Mouse (Mus musculus) kidney, postnatal 36 days (tissue): ENCODE measurements around the gene Hnrnpk.
A peak's percentile ranks its signal among the peaks of the same experiment; 100 is the strongest.

Experiments used
- DNase-seq, 2 experiments: peaks; one replicate each; pipeline ENCODE4 v3.0.0; 2021 to 2022; ENCODE audit warnings: mixed read lengths in 2 of 2

Gene Hnrnpk

GRCm38 (mm10) chr13:58388379-58388778 lies 14.8 kb downstream of the Hnrnpk start:
- no peak for DNase-seq

DNA sequence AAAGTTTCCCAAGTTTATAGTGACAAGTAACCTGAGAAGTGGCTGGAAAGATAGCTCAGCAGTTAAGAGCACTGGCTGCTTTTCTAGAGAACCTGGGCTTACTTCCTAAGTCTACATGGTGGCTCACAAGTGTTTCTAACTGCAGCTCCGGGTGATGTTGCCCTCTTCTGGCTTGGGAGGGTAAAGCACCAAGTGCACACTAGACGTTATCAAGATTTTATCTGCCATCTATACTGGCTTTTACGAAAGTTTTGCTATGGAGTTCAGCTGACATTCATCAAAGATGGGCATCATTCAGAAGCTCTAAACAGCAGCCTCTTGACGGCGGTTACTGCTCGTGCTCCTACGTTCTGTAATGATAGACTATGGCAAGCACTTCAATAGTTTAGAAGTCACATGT lies 15.2 kb downstream of the Hnrnpk start:
- peak; percentile 72 to 88 for DNase-seq

GRCm38 (mm10) chr13:58385547-58385920 lies 17.6 kb downstream of the Hnrnpk start:
- DNase-seq, result no peak

GRCm38 (mm10) chr13:58384779-58385546 lies 18.2 kb downstream of the Hnrnpk start, which contains the start of gene 2210016F16Rik:
2210016F16Rik (minus strand) TSS chr13:58385225.
- peak; percentile 64 to 82 for DNase-seq

GRCm38 (mm10) chr13:58384371-58384770 lies 18.8 kb downstream of the Hnrnpk start:
- no peak for DNase-seq

- DNase-seq, result no peak
Measured at GRCm38 (mm10) chr13:58373153-58373470, 30.0 kb downstream of the Hnrnpk start.

- no peak for DNase-seq
Measured at GRCm38 (mm10) chr13:58372278-58373152, 30.6 kb downstream of the Hnrnpk start.

- DNase-seq, result no peak
Measured at GRCm38 (mm10) chr13:58368835-58369234, 34.3 kb downstream of the Hnrnpk start.

DNA sequence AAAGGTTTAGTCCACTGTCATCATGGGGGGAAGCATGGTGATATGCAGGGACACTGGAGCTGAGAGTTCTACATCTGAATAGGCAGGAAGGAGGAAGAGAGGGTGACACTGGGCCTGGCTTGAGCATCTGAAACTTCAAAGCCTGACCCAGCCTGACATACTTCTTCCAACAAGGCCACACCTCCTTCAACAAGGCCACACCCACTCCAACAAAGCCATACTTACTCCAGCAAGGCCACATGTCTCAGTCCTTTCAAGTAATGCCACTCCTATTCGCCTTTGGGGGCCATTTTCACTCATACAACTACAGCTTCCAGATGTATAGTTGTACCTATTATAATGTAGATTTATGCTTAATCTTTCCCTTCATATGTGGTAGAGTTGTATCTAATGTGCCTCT lies 35.5 kb downstream of the Hnrnpk start:
- DNase-seq, result no peak

GRCm38 (mm10) chr13:58366373-58366772 lies 36.8 kb downstream of the Hnrnpk start:
- no peak for DNase-seq

- DNase-seq, result peak in 1 of 2 experiments; percentile 27
Measured at GRCm38 (mm10) chr13:58365179-58365578, 38.0 kb downstream of the Hnrnpk start.

- DNase-seq, result peak; percentile 58 to 60
Measured at GRCm38 (mm10) chr13:58364353-58365175, 38.6 kb downstream of the Hnrnpk start.

DNA sequence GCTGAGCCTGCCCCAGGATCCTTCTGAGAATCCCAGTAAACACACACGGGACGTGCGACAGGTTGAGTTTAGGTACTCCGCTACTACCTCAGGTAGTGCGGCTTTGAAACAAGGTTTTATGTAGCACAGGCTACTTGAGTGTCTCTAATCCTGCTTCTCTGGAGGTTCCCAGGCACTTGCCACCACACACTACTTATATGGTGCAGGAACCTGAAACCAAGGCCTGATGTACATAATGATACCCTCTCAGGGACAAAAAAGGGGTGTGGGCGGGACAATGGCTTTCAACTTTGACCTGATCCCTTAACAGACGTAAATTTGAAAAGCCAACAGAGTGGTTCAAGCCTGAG lies 43.9 kb downstream of the Hnrnpk start:
- DNase-seq, result no peak

GRCm38 (mm10) chr13:58358629-58359303 lies 44.4 kb downstream of the Hnrnpk start, which contains the start of gene Kif27:
Kif27 (minus strand) TSS chr13:58359122.
- peak; percentile 89 to 93 for DNase-seq

DNA sequence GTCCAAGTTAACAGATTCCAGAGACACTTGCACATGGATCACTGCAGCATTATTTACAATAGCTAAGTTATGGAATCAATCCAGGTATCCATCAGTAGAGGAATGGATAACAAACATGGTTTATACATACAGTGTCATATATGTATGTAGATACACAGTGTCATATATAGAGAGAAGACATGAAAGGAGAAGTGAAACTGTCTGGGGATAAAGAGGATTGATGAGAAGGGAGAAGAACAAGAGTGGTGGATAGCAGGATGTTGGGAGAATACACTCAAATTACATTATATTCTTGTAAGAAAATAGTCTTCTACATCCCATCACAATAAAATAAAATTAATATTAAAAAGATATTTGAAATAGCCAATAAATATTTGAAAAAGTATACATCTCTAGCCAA lies 50.1 kb downstream of the Hnrnpk start:
- no peak for DNase-seq

- DNase-seq, result no peak
Measured at GRCm38 (mm10) chr13:58350606-58351005, 52.5 kb downstream of the Hnrnpk start.

- no peak for DNase-seq
Measured at GRCm38 (mm10) chr13:58344505-58344904, 58.6 kb downstream of the Hnrnpk start.
